Mouse (Mus musculus): ENCODE measurements at regions not wholly inside any gene's neighbourhood (a gene's known extent, or its start where the extent isn't known, plus 50 kb on each side); places are given as distances from the start of the nearest gene placed in this dataset.

DNA sequence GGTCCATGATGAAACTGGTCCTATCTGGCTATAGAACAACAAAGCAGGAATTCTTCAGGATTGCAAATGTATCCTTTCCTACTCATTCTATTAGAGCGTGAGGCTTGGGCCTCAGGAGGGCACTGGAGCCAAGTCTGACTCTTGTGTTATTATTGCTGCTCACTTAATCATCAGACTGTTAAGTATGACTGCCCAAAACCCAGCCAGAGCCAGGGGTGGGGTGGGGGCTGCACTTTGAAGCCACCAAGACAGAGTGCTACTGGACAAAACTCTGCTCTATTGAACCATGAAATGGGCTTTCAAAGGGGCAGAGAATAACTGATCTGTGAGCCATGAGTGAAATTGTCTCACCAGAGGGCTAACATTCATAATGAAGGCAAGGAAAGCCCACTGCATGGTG, 181.7 kb upstream of the Lpp start:
- TF ChIP-seq CTCF (IDR thresholded peaks at IDR 0.05; ENCODE audit: borderline replicate concordance, control insufficient read depth, extremely low read depth, insufficient read depth, low read length, poor library complexity) (no peak), POLR2A (IDR thresholded peaks at IDR 0.05; ENCODE audit: control insufficient read depth, extremely low read depth, insufficient read depth, low read length, poor library complexity) (no peak)
